ENCODE assay signal across 27 mouse cellular contexts in genomic region chr17:14539651-14540050, GRCm38 (mm10).
DNase-seq lines count a peak whose midpoint lies in the region; ATAC-seq and TF ChIP-seq lines count a peak whose summit lies in the region.
"Had no signal": no experiment of that assay in that cellular context is flagged by ENCODE, and none has a peak within 500 bp of the region (broad histone marks: within the 10 kb centered on the region; RNA-seq: fewer than 3 reads in every experiment).

No protein-coding gene starts in this region.

- H3K9me3 ChIP-seq in kidney, embryonic 15.5 days (replicated peaks): no peaks in the 10 kb centered on the region
- H3K9me3 ChIP-seq in stomach, embryonic 15.5 days: no peaks in the 10 kb centered on the region
- H3K9me3 ChIP-seq: embryonic facial prominence, embryonic 15.5 days; forebrain, embryonic 15.5 days; hindbrain, embryonic 13.5 days; neural tube, embryonic 12.5 days had no signal

- 0 out of 2 replicates have a peak, but pooled peaks cover 6% of the 10 kb centered on the region for H3K4me1 ChIP-seq in kidney, embryonic 15.5 days
- H3K4me1 ChIP-seq in cortical plate, adult 2 months (ENCODE audit: control insufficient read depth, insufficient read depth, low read length): peaks cover 4% of the 10 kb centered on the region
- H3K4me1 ChIP-seq in stomach, embryonic 15.5 days: 0 out of 2 replicates have a peak, but pooled peaks cover 8% of the 10 kb centered on the region
- H3K4me1 ChIP-seq: embryonic facial prominence, embryonic 15.5 days; forebrain, embryonic 15.5 days; hindbrain, embryonic 13.5 days; neural tube, embryonic 12.5 days had no signal

- H3K27me3 ChIP-seq in kidney, embryonic 15.5 days: no peaks in the 10 kb centered on the region
- no peaks in the 10 kb centered on the region for H3K27me3 ChIP-seq in stomach, embryonic 15.5 days (replicated peaks)
- H3K27me3 ChIP-seq: forebrain, embryonic 15.5 days; hindbrain, embryonic 13.5 days; neural tube, embryonic 12.5 days had no signal

- WGBS in kidney, embryonic 15.5 days: 48% methylated on average over 3 of the region's 3 CpGs
- WGBS in stomach, embryonic 15.5 days: 29% methylated on average over 3 of the region's 3 CpGs

- TF ChIP-seq CTCF in cortical plate, adult 2 months (IDR thresholded peaks at IDR 0.05; ENCODE audit: extremely low read depth, insufficient read depth, low read length): no peak

- no peak overlapping the region for H3K9ac ChIP-seq in kidney, embryonic 15.5 days
- no peak overlapping the region for H3K9ac ChIP-seq in stomach, embryonic 15.5 days
- H3K9ac ChIP-seq: embryonic facial prominence, embryonic 15.5 days; forebrain, embryonic 15.5 days; hindbrain, embryonic 13.5 days; neural tube, embryonic 12.5 days had no signal

- no peaks in the 10 kb centered on the region for H3K36me3 ChIP-seq in kidney, embryonic 15.5 days
- H3K36me3 ChIP-seq in stomach, embryonic 15.5 days: no peaks in the 10 kb centered on the region
- H3K36me3 ChIP-seq: embryonic facial prominence, embryonic 15.5 days; forebrain, embryonic 15.5 days; hindbrain, embryonic 13.5 days; neural tube, embryonic 12.5 days had no signal

- peak overlapping the region; percentile 27; the same call in 1 of the 2 replicates for H3K27ac ChIP-seq in kidney, embryonic 15.5 days
- peak overlapping the region; percentile 13; the same call in 1 of the 2 replicates for H3K27ac ChIP-seq in cortical plate, adult 2 months (ENCODE audit: insufficient read depth, low read length)
- peak overlapping the region; percentile 63; the same call in 1 of the 2 replicates for H3K27ac ChIP-seq in stomach, embryonic 15.5 days
- H3K27ac ChIP-seq: embryonic facial prominence, embryonic 15.5 days; forebrain, embryonic 15.5 days; heart, adult 2 months; hindbrain, embryonic 13.5 days; layer of hippocampus, adult 2 months; neural tube, embryonic 12.5 days had no signal

- no peak overlapping the region for H3K4me2 ChIP-seq in kidney, embryonic 15.5 days
- no peak overlapping the region for H3K4me2 ChIP-seq in stomach, embryonic 15.5 days
- H3K4me2 ChIP-seq: embryonic facial prominence, embryonic 15.5 days; forebrain, embryonic 15.5 days; hindbrain, embryonic 13.5 days; neural tube, embryonic 12.5 days had no signal

- no peak for TF ChIP-seq POLR2A in cortical plate, adult 2 months (IDR thresholded peaks at IDR 0.05; ENCODE audit: extremely low read depth, insufficient read depth, low read length)

- DNase-seq in kidney, postnatal 36 days: no peak
- DNase-seq in ES-CJ7 (ENCODE audit: low read depth, low spot score): peak; percentile 46
- no peak for DNase-seq in Muller cell, postnatal 12 days (ENCODE audit: inconsistent ontology term)
- DNase-seq in embryo, embryonic 10.5 days (ENCODE audit: low spot score): no peak
- DNase-seq: adrenal gland, postnatal 10 days; cerebellum, adult 18-20 months; cerebellum, postnatal 25 days; gastrocnemius, postnatal 14 days; heart, adult 2 months; heart, postnatal 14 days; layer of hippocampus, postnatal 36 days; lung, postnatal 4 days; midbrain, embryonic 14.5 days; retina, postnatal 1 day; right cerebral cortex, postnatal 25 days; spleen, adult 18-20 months; thymus, adult 18-20 months; thymus, postnatal 36 days had no signal

- no peak for ATAC-seq in kidney, embryonic 15.5 days (replicated peaks; ENCODE audit: low FRiP score)
- ATAC-seq in stomach, embryonic 15.5 days (ENCODE audit: insufficient read depth, low FRiP score, low read depth): no peak
- ATAC-seq: forebrain, embryonic 15.5 days; inflammation-experienced regulatory T-cells, adult 6 months had no signal

- H3K4me3 ChIP-seq in kidney, embryonic 15.5 days (replicated peaks): no peak overlapping the region
- H3K4me3 ChIP-seq in cortical plate, adult 2 months (ENCODE audit: insufficient read depth, low read length): no peak overlapping the region
- H3K4me3 ChIP-seq in stomach, embryonic 15.5 days (replicated peaks): no peak overlapping the region
- H3K4me3 ChIP-seq: embryonic facial prominence, embryonic 15.5 days; forebrain, embryonic 15.5 days; heart, adult 2 months; hindbrain, embryonic 13.5 days; layer of hippocampus, adult 2 months; neural tube, embryonic 12.5 days had no signal

Comparison
In these comparisons a context has a peak if more than half of its experiments do, and no peak if none do; other contexts are left out.
1. H3K27ac ChIP-seq: peak in every context shown above with its lines; median percentile 63 in stomach, embryonic 15.5 days; 27 in kidney, embryonic 15.5 days; 13 in cortical plate, adult 2 months.